Mouse (Mus musculus) layer of hippocampus, adult 2 months (tissue): ENCODE data around the gene Upk3a. TPM values are rescaled to one million over a fixed set of nuclear protein-coding genes. Genes with fewer than 3 reads are reported as not detected.
"Not testable (repeated sequence)": the region's sequence is repeated elsewhere in the genome, so short reads cannot be mapped to it uniquely, and the experiment has no call there.

Source experiments
- DNase-seq, 2 experiments: peaks; one replicate each; pipeline ENCODE4 v3.0.0; 2022; ENCODE audit warnings: low spot score in 2 of 2
- H3K27ac ChIP-seq: fragments of 200-600 bp; 2 replicates; pipeline ENCODE4 v1.8.1; 2022
- H3K4me3 ChIP-seq: fragments of 200-600 bp; 2 replicates; pipeline ENCODE4 v1.8.1; 2022; ENCODE audit warnings: mild to moderate bottlenecking
- CTCF ChIP-seq: fragments of 200-600 bp; conservative IDR thresholded peaks from 2 replicates; pipeline ENCODE4 v1.8.1; 2022; ENCODE audit warnings: antibody characterized with exemption, mild to moderate bottlenecking, moderate library complexity
- total RNA-seq, 2 experiments: library from RNA; stranded (reverse); gene quantifications; 2 replicates each; pipeline ENCODE4 v1.2.3; 2021

Gene Upk3a
- total RNA-seq, 2 experiments from 2014 or later: not detected

GRCm38 (mm10) chr15:85012662-85013054, 4.3 kb upstream of the Upk3a start:
- TF ChIP-seq CTCF: no peak
- no peak for DNase-seq
- no peak overlapping the region for H3K4me3 ChIP-seq
- no peak overlapping the region for H3K27ac ChIP-seq

GRCm38 (mm10) chr15:85015771-85016170, 1.2 kb upstream of the Upk3a start:
- no peak for TF ChIP-seq CTCF
- Histone ChIP-seq H3K27ac (no peak overlapping the region), H3K4me3 (no peak overlapping the region)
- DNase-seq: peak in 1 of 2 experiments; percentile 67

DNA sequence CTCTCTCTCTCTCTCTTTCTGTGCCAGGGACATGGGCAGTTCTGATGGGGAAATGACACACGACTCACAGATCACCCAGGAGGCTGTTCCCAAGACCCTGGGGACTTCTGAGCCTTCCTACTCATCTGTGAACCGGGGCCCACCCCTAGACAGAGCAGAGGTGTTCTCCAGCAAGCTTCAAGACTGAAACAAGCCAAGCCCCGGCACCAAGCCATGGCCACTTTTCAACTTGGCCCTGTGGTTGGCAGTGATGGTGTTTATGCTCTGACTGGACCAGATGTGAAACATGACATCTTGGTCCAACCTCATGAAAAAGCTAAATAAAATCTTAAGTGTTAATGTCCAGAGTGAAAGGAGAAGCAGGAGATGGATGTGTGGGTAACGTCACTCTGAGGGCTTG, 5.3 kb downstream of the Upk3a start:
- no peak for TF ChIP-seq CTCF
- Histone ChIP-seq H3K4me3 (no peak overlapping the region), H3K27ac (no peak overlapping the region)
- no peak for DNase-seq

GRCm38 (mm10) chr15:85026197-85026596, 9.3 kb downstream of the Upk3a start:
- H3K27ac ChIP-seq: no peak overlapping the region
- H3K4me3 ChIP-seq: no peak overlapping the region
- no peak for TF ChIP-seq CTCF
- no peak for DNase-seq

DNA sequence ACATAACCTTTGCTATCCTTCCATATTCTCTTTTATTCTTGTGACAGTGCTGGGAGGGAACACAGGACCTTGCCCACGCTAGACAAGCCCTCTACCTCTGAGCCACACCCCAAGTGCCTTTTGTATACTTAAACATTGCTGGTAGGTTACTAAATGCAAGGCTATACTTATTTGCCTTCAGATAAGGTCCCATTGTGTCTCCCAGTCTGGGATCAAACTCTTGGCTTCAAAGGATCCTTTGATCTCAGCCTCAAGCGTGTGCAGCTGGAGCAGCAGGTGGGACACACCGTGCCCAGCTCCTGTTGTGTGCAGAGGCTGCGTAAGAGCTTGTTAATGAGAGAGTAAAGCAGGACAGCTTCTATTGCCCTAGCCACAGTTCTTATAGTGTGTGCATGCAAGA, 10.8 kb downstream of the Upk3a start:
- TF ChIP-seq CTCF: no peak

GRCm38 (mm10) chr15:85028648-85029047, 11.7 kb downstream of the Upk3a start, which contains the start of gene Fam118a:
Gene Fam118a (plus strand): TSS chr15:85028948.
- not testable (repeated sequence) for H3K27ac ChIP-seq, DNase-seq, H3K4me3 ChIP-seq

More for the DNA sequence above, 10.8 kb downstream of the Upk3a start:
- H3K4me3 ChIP-seq: no peak overlapping the region
- no peak overlapping the region for H3K27ac ChIP-seq
- no peak for DNase-seq

DNA sequence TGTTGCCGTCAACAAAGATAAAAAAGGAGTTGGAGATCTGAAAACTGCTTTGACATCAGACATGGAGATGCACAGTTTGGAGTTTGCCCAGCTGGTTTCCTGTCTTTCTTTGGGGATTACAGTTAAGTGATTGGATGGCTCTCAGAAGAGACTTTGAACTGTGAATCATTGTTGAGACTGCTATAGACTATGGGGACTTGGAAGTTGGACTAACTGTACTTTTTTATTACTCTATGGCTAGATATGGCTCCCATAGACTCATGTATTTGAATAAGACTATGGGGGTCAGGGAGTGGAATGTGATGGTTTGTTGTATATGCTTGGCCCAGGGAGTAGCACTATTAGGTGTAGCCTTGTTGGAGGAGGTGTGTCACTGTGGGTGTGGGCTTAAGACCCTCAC, 13.7 kb downstream of the Upk3a start:
- H3K27ac ChIP-seq, DNase-seq, H3K4me3 ChIP-seq: not testable (repeated sequence)

GRCm38 (mm10) chr15:85031866-85032265, 14.9 kb downstream of the Upk3a start:
- DNase-seq: no peak
- TF ChIP-seq CTCF: no peak
- Histone ChIP-seq H3K4me3 (no peak overlapping the region), H3K27ac (no peak overlapping the region)

DNA sequence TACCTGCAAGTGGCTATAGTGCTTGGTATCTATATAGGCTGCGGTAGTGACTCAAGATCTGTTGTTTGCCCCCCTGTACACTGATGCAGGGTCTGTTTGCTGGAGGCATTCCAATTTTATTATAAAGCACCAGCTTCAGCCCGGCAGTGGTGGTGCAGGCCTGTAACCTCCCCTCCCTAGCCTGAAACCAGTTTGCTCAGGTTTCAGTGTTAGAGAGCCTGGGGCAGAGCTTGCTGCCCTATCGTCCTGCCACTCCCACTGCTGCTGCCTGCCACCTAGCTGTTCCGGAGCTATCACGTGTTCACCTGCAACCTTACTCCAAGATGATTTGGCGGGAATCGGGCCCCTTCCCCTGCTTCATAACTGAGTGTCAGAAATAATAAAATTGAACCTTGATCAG, 17.0 kb downstream of the Upk3a start:
- H3K4me3 ChIP-seq, DNase-seq, H3K27ac ChIP-seq: not testable (repeated sequence)

DNA sequence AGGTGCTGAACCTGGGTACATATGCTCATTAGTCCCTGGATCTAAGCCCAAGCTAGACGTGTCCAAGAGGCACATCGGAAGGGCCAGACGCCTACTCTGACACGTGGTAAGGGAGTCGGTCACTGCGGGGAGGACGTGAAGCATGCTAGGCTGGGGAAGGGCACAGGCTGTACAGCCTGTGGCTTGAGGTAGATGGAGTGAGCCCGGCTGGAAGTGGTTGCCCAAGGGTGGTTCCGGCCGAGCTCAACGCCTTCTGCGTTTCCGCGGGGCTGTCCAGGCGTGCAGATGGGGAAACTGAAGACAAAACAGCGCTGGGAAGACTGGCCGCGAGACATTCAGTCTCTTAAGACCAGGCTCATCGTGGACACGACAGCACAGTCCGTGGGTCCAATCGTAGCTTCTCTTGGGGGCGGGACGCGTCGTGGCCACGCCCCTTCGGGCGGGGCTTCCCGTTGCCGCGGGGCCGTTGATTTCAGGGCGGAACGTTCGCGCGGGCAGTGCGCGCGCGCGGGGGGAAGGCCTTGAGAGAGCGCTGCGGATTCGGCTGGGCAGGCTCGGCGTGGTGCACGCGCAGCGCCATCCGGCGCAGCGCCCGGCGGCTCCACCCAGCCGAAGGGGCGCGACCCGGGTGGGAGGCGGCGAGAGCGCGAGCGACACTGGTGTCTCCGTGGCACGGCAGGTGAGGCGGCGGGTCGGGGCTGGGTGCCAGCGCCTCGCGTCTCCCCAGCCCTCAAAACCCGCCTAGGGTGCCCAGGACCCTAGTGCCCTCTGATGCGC, 19.8 kb downstream of the Upk3a start:
- TF ChIP-seq CTCF: no peak
- DNase-seq: peak; percentile 95 to 98
- Histone ChIP-seq H3K27ac (peak overlapping the region; percentile 95), H3K4me3 (peak overlapping the region; percentile 87)

DNA sequence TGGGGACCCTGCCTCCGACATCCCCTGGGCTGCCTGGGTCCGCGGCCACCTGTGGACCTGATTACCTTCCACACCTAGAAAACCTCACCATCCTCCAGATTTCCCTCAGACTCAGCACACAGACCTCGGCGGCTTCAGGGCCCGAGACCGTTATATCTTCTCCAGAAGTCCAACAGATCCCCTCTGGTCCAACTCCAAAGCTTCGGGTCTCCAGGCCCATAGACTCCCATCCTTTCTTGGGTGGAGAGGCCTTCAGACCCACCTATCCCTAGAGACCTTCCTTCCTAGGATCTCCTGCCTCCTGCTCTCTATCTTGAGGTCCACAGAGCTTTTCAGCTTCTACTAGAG, 20.4 kb downstream of the Upk3a start:
- Histone ChIP-seq H3K27ac (peak overlapping the region; percentile 95), H3K4me3 (peak overlapping the region; percentile 87)
- no peak for TF ChIP-seq CTCF
- no peak for DNase-seq

DNA sequence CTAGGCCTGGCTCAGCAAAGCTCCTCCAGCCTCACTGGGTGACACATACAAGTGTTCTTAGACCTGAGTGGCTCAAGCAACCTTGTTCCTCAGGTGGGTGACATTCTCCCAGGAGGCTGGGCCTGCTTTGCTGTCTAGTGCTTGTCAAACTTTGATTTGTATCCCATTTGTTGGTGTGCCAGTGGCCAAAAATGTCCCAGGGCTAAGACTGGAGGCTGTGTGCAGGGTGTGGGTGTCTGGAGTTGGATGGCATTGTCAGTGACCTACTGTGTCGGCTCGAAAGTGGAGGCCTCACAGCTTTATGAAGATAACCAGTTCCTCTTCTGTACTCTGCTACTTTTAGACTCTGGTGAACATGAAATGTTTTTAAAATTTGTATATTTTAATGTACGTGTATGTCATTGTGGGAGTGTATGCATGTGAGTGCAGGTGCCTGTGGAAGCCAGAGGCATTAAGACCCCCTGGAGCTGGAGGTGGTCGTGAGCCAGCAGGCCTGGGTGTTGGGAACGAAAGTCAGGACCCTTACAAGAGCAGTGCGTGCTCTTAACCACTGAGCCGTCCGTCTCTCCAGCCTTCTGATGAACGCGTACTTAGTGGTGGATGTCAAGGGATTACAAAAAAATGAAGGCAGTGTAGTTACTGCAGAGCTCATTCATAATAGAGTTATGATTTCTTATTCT, 24.7 kb downstream of the Upk3a start:
- H3K4me3 ChIP-seq: peak overlapping the region; percentile 29
- H3K27ac ChIP-seq: peak overlapping the region; percentile 95
- DNase-seq: no peak
- TF ChIP-seq CTCF: no peak

DNA sequence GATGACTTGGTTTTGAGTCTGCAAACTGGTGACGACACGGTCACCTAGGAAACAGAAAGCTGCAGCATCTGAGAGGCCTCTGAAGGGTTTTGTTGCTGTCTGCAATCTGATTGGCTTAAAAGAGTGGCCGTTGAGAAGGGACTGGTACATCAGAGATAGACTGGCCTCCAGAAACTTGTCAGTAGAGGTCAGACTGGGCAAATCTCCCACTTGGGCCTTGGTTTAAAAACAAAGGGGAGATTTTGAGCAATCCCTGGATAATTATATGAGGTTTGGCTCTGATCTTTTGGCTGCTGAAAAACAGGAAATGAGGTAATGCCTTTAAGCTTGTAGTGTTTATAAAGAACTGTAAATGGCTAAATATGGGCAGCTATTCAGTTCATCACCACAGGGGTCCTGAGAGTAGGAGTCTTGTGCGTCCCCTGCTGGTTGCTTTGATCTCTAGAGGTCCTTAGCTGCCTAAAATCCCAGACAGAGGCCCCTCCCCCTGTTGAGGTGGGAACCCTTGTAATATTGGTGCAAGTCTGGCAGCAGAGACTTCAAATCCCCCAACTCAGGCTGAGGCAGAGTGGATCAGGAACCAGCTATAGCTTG, 25.5 kb downstream of the Upk3a start:
- peak; percentile 85 for TF ChIP-seq CTCF
- DNase-seq: peak; percentile 75 to 89
- H3K4me3 ChIP-seq: peak overlapping the region; percentile 33
- peak overlapping the region; percentile 95 for H3K27ac ChIP-seq
